Mouse (Mus musculus) ES-E14 (cell line): ENCODE data around the gene Rsph1.

ENCODE experiments used
- CHD2 ChIP-seq: IDR thresholded peaks from 2 replicates; pipeline ENCODE4 v1.6.1; 2014; ENCODE audit warnings: mild to moderate bottlenecking, low read depth, low read length, inconsistent platforms
- HCFC1 ChIP-seq: IDR thresholded peaks from 2 replicates; pipeline ENCODE4 v1.6.1; 2012; ENCODE audit warnings: low read length, inconsistent platforms, borderline replicate concordance; ENCODE audit not compliant: insufficient read depth
- MAFK ChIP-seq: IDR thresholded peaks from 2 replicates; pipeline ENCODE4 v1.6.1; 2014; ENCODE audit warnings: mild to moderate bottlenecking, low read depth, low read length, inconsistent platforms; ENCODE audit not compliant: insufficient read depth
- ZC3H11A ChIP-seq: IDR thresholded peaks from 2 replicates; pipeline ENCODE4 v1.6.1; 2012; ENCODE audit warnings: low read depth, mild to moderate bottlenecking, inconsistent platforms, low read length, borderline replicate concordance
- ZNF384 ChIP-seq: IDR thresholded peaks from 2 replicates; pipeline ENCODE4 v1.6.1; 2012; ENCODE audit warnings: low read depth, low read length, inconsistent platforms

- TF ChIP-seq HCFC1 = no peak
- no peak for TF ChIP-seq MAFK
- TF ChIP-seq ZC3H11A = no peak
- no peak for TF ChIP-seq CHD2
- TF ChIP-seq ZNF384 = no peak
These were observed 28.0 kb upstream of the Rsph1 start for GRCm38 (mm10) chr17:31304895-31305775.
